Mouse (Mus musculus) heart, adult 2 months (tissue): ENCODE measurements around the gene Ptprd. TPM values are rescaled to one million over a fixed set of nuclear protein-coding genes. Genes with fewer than 3 reads are reported as not detected.

Experiments
- DNase-seq, 2 experiments: peaks; one replicate each; pipeline ENCODE4 v3.0.0; 2021
- H3K27ac ChIP-seq: fragments of 200-600 bp; 2 replicates; pipeline ENCODE4 v1.8.1; 2022
- H3K27me3 ChIP-seq: fragments of 200-500 bp; 2 replicates; pipeline ENCODE4 v1.6.1; 2012; ENCODE audit warnings: mild to moderate bottlenecking, low read length, inconsistent platforms, mixed read lengths; ENCODE audit not compliant: control insufficient read depth, insufficient read depth
- H3K36me3 ChIP-seq: fragments of 200-500 bp; 2 replicates; pipeline ENCODE4 v1.6.1; 2012; ENCODE audit warnings: low read length, inconsistent platforms; ENCODE audit not compliant: control insufficient read depth, insufficient read depth
- H3K4me1 ChIP-seq: fragments of 200-500 bp; 2 replicates; pipeline ENCODE4 v1.6.1; 2011; ENCODE audit warnings: low read length; ENCODE audit not compliant: control insufficient read depth, insufficient read depth
- H3K4me3 ChIP-seq: fragments of 200-600 bp; 2 replicates; pipeline ENCODE4 v1.8.1; 2022
- H3K79me2 ChIP-seq: fragments of 200-500 bp; replicated peaks from 2 replicates; pipeline ENCODE4 v1.6.1; 2012; ENCODE audit warnings: mild to moderate bottlenecking, inconsistent platforms, low read length, moderate library complexity, mixed read lengths; ENCODE audit not compliant: control insufficient read depth, insufficient read depth
- H3K9ac ChIP-seq: fragments of 200-500 bp; 2 replicates; pipeline ENCODE4 v1.6.1; 2012; ENCODE audit warnings: low read depth, mild to moderate bottlenecking, control low read depth, inconsistent platforms, low read length, mixed read lengths
- CTCF ChIP-seq: fragments of 200-600 bp; IDR thresholded peaks from 2 replicates; pipeline ENCODE4 v1.8.1; 2022; ENCODE audit warnings: antibody characterized with exemption, mild to moderate bottlenecking, moderate library complexity
- EP300 ChIP-seq: fragments of 200-500 bp; IDR thresholded peaks from 2 replicates; pipeline ENCODE4 v1.6.1; 2011; ENCODE audit warnings: low read depth, low read length, control low read depth; ENCODE audit not compliant: insufficient read depth
- POLR2A ChIP-seq: fragments of 200-500 bp; IDR thresholded peaks from 2 replicates; pipeline ENCODE4 v1.6.1; 2011; ENCODE audit warnings: mild to moderate bottlenecking, low read depth, low read length, control low read depth; ENCODE audit not compliant: insufficient read depth
- WGBS: fragments of 180-500 bp; shearing (Covaris S2); methylation state at CpG from one replicate; pipeline ENCODE4 v1.1.7; 2018; 5-methylcytosine and 5-hydroxymethylcytosine counted together
- intact Hi-C: fragments of 180-260 bp; cut with DNase I; formaldehyde crosslinking; loops from one replicate; pipeline ENCODE4 v1.15.1; 2025
- polyA plus RNA-seq: library from polyadenylated mRNA; depleted of rRNA; stranded (reverse); fragments of >200 nt; gene quantifications from 2 replicates; pipeline ENCODE4 v1.2.3, GENCODE M21; 2012
- total RNA-seq, 2 experiments: library from RNA; stranded (reverse); gene quantifications; 2 replicates each; pipeline ENCODE4 v1.2.3; 2021

Ptprd gene
- total and polyA plus RNA-seq, 3 experiments = 2.7 to 7.0 (median 5.3) TPM

DNA sequence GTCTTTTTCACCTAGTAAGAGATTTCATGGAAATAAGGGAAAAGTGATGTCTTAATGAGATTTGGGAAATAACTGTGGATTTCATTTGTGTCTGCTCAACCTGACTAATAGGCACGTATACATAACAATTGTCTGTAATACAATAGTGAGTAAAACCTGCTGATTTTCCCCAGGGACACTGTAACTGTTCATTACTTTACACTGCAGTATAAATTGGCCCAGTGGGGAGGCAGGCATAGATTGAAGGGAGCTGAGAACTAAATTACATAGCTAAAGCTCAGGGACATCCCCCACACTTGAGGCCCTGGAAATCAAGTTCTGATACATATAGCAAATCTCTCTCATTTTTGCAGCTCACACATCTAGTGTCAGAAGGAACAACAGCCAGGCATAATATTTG lies 209.7 kb downstream of the Ptprd start:
- DNase-seq = no peak
- H3K27me3 ChIP-seq = no peaks in the 10 kb centered on the region
- TF ChIP-seq CTCF (no peak), EP300 (no peak), POLR2A (no peak)
- WGBS = 65% methylated on average over 1 of the region's 1 CpGs
- no peak overlapping the region for H3K27ac ChIP-seq
- no peak overlapping the region for H3K4me3 ChIP-seq
- no peaks in the 10 kb centered on the region for H3K4me1 ChIP-seq
- intact Hi-C loops = no loop called here
- H3K36me3 ChIP-seq = no peaks in the 10 kb centered on the region
- H3K79me2 ChIP-seq = no peaks in the 10 kb centered on the region
- H3K9ac ChIP-seq = no peak overlapping the region

GRCm38 (mm10) chr4:77992709-77993108 lies 219.1 kb downstream of the Ptprd start:
- Histone ChIP-seq H3K36me3 (no peaks in the 10 kb centered on the region), H3K79me2 (no peaks in the 10 kb centered on the region), H3K4me1 (no peaks in the 10 kb centered on the region), H3K9ac (no peak overlapping the region), H3K27ac (no peak overlapping the region), H3K27me3 (no peaks in the 10 kb centered on the region), H3K4me3 (no peak overlapping the region)
- 34% methylated on average over 4 of the region's 4 CpGs for WGBS
- TF ChIP-seq POLR2A = no peak
- TF ChIP-seq CTCF = no peak
- no peak for TF ChIP-seq EP300
- DNase-seq = no peak
- intact Hi-C loops = no loop called here

DNA sequence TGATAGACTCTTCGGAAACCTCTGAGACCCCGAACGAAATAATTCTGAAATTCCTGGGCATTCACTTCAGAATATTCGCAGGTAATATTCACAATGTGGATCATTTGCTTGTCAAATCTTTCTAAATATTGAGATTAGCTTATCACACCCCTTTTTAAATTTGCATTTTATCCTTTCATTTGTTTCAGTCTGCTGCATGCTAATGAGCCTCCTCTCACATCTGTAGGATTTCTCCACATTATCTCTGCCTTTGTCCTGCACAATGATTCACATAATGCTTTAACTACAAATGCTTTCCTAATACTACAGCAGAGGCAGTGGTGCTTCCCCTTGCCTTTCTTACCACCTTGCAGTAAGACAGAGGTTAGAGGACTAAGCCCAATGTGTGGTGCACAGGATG lies 229.7 kb downstream of the Ptprd start:
- 88% methylated on average over 4 of the region's 4 CpGs for WGBS
- no peak for DNase-seq
- H3K4me3 ChIP-seq = no peak overlapping the region
- intact Hi-C loops = no loop called here
- no peaks in the 10 kb centered on the region for H3K79me2 ChIP-seq
- no peaks in the 10 kb centered on the region for H3K36me3 ChIP-seq
- TF ChIP-seq EP300 (no peak), CTCF (no peak), POLR2A (no peak)
- no peak overlapping the region for H3K9ac ChIP-seq
- H3K27me3 ChIP-seq = no peaks in the 10 kb centered on the region
- H3K4me1 ChIP-seq = no peaks in the 10 kb centered on the region
- no peak overlapping the region for H3K27ac ChIP-seq

DNA sequence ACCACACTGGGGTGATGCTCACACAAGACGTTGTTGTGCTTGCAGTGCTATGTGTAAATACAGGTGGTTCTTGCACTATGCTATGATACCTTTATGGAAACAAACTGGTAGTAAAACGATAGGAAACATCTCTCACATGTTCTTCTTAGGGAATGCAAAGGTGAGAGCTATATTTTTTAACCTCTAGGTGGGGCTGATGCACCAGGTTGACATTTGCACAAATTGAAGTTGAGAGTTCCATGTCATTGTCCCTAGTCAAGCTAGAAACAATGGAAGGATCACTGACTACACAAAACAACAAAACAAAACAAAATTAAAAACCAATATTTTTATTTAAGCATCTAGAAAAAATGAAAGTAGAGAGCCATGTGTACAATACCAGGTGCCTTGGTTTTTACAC lies 250.1 kb downstream of the Ptprd start:
- H3K79me2 ChIP-seq = no peaks in the 10 kb centered on the region
- H3K9ac ChIP-seq = no peak overlapping the region
- no peaks in the 10 kb centered on the region for H3K4me1 ChIP-seq
- no peak overlapping the region for H3K4me3 ChIP-seq
- TF ChIP-seq POLR2A (no peak), CTCF (peak; percentile 55), EP300 (no peak)
- no peaks in the 10 kb centered on the region for H3K36me3 ChIP-seq
- H3K27ac ChIP-seq = no peak overlapping the region
- no peak for DNase-seq
- WGBS = 18% methylated on average over 2 of the region's 2 CpGs
- H3K27me3 ChIP-seq = no peaks in the 10 kb centered on the region
- intact Hi-C loops = no loop called here

GRCm38 (mm10) chr4:77889489-77889888 lies 322.3 kb downstream of the Ptprd start:
- no peak for DNase-seq
- H3K79me2 ChIP-seq = no peaks in the 10 kb centered on the region
- WGBS = 72% methylated on average over 4 of the region's 4 CpGs

DNA sequence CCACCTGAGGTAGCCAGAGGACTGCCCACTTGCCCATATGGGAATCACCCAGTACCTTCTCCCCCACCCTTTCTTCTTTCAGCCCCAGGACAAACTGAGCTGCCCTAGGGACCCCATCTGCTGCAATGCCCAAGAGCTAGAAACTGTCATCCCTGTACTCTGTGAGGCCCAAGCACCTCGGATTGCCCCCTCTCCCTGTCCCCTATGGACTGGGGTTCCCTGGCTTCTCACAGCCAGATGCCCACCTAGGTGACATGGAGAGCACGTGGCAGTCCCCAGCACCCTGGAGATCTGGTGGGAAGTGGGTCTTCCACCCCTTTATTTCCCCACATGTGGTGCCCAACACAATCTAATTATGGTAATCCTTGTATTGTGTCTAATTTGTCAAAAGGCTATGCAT lies 331.5 kb downstream of the Ptprd start:
- no peak overlapping the region for H3K27ac ChIP-seq
- no peak overlapping the region for H3K4me3 ChIP-seq
- H3K9ac ChIP-seq = no peak overlapping the region
- H3K79me2 ChIP-seq = no peaks in the 10 kb centered on the region
- no peaks in the 10 kb centered on the region for H3K36me3 ChIP-seq
- H3K27me3 ChIP-seq = no peaks in the 10 kb centered on the region
- intact Hi-C loops = no loop called here
- DNase-seq = no peak
- TF ChIP-seq POLR2A (no peak), CTCF (no peak), EP300 (no peak)
- no peaks in the 10 kb centered on the region for H3K4me1 ChIP-seq
- WGBS = 41% methylated on average over 2 of the region's 2 CpGs

More at GRCm38 (mm10) chr4:77889489-77889888, 322.3 kb downstream of the Ptprd start:
- TF ChIP-seq POLR2A (no peak), EP300 (no peak), CTCF (no peak)
- Histone ChIP-seq H3K27me3 (no peaks in the 10 kb centered on the region), H3K36me3 (no peaks in the 10 kb centered on the region), H3K27ac (no peak overlapping the region), H3K4me3 (no peak overlapping the region), H3K9ac (no peak overlapping the region), H3K4me1 (no peaks in the 10 kb centered on the region; the same call in 1 of the 2 replicates)
- intact Hi-C loops = no loop called here
